Mouse (Mus musculus) E14TG2a.4 (cell line): ENCODE measurements around the gene Olfr630.

ENCODE experiments used
- CTCF ChIP-seq: conservative IDR thresholded peaks from 2 replicates; pipeline ENCODE4 v1.5.1; 2014; ENCODE audit warnings: low read length
- NANOG ChIP-seq: IDR thresholded peaks from 2 replicates; pipeline ENCODE4 v1.6.1; 2014; ENCODE audit warnings: borderline replicate concordance, low read length, mixed read lengths
- POU5F1 ChIP-seq: IDR thresholded peaks from 2 replicates; pipeline ENCODE4 v1.6.1; 2014; ENCODE audit warnings: low read length, borderline replicate concordance

GRCm38 (mm10) chr7:103779598-103779997, 22.5 kb upstream of the Olfr630 start, which contains the start of gene Olfr68:
- no peak for TF ChIP-seq CTCF
- no peak for TF ChIP-seq POU5F1
- TF ChIP-seq NANOG, result no peak
